Mouse (Mus musculus): ENCODE results near the gene Gm45785. TPM values are rescaled to one million over a fixed set of nuclear protein-coding genes. Genes with fewer than 3 reads are reported as not detected.

Gm45785 gene
- total RNA-seq, 1 experiment from 2014 or later, result 1.8 TPM

DNA sequence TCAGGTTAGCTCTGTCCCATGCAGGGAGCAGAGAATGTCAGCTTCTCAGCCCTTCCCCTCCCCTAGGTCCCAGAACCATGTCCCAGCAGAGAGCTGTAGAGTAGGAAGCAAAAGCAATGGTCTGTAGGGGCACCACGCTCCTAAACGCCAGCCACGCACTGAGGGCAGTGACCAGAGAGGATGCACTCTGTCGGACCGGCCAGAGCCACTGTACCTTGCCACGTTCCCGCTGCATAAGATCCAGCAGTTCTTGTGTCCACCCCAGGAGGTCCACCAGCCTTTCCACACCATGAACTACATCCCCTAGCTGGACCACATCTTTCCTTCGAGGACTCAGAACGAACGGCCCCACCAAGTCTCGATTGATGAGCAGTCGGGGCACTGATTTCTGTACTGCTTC, 8.6 kb upstream of the Gm45785 start:
- no peak for ATAC-seq (replicated peaks in 1 of 2; ENCODE audit: insufficient read depth in 1 of 2, low FRiP score in 2 of 2, low TSS enrichment in 1 of 2, low read depth in 1 of 2, poor library complexity in 2 of 2, severe bottlenecking in 2 of 2)

DNA sequence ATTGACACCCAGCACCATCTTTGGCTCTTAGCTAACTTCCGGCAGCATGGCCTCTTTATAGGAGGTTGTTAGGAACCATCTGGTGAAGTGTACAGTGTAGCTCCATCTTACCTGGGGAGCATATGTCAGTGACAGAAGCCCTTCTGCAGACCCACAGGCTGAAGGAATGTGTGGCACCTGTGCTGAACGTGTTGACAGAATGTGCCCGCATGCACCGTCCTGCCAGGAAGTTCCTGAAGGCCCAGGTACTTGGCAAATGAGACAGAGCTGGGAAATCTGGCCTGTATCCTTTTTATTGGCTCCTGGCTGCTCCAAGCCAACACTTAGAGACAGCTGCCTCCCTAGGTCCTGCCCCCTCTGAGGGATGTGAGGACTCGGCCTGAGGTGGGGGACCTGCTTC, 4.6 kb upstream of the Gm45785 start:
- ATAC-seq (replicated peaks in 1 of 2; ENCODE audit: insufficient read depth in 1 of 2, low FRiP score in 2 of 2, low TSS enrichment in 1 of 2, low read depth in 1 of 2, poor library complexity in 2 of 2, severe bottlenecking in 2 of 2), result no peak

DNA sequence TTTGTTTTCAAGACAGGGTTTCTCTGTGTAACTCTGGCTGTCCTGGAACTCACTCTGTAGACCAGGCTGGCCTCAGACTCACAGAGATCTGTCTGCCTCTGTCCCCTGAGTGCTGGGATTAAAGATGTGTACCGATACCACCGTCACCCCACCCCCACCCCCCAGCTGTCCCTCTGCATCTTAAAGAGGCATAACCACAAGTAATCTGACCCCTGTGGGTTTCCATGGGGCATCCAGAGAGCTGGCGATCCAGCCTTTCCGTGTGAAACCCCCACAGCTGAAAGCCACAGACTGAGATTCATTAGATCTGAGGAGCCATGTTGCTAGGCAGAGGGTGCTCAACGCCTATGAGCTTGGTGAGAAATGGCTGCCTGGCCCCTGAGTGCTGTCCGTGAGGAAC, 3.9 kb upstream of the Gm45785 start:
- no peak for ATAC-seq (replicated peaks in 1 of 2; ENCODE audit: insufficient read depth in 1 of 2, low FRiP score in 2 of 2, low TSS enrichment in 1 of 2, low read depth in 1 of 2, poor library complexity in 2 of 2, severe bottlenecking in 2 of 2)

DNA sequence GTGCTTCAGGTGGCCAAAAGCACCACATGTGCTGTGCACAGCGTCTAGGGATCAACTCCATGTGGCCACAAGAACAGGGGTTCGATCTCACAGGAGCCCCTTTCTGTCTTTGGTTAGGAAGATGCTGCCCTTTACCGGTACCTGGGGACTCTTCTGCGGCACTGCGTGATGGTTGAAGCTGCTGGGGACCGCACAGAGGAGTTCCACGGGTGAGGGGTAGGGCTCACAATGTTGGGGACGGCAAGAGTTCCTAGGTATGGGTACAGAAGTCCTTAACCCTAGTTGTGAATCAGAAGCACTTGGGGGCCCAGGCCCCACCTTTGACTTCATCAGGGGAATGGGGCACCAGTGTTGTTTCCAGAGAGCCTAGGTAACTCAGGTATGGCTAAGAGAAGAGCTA, 2.6 kb upstream of the Gm45785 start:
- no peak for ATAC-seq (replicated peaks in 1 of 2; ENCODE audit: insufficient read depth in 1 of 2, low FRiP score in 2 of 2, low TSS enrichment in 1 of 2, low read depth in 1 of 2, poor library complexity in 2 of 2, severe bottlenecking in 2 of 2)

DNA sequence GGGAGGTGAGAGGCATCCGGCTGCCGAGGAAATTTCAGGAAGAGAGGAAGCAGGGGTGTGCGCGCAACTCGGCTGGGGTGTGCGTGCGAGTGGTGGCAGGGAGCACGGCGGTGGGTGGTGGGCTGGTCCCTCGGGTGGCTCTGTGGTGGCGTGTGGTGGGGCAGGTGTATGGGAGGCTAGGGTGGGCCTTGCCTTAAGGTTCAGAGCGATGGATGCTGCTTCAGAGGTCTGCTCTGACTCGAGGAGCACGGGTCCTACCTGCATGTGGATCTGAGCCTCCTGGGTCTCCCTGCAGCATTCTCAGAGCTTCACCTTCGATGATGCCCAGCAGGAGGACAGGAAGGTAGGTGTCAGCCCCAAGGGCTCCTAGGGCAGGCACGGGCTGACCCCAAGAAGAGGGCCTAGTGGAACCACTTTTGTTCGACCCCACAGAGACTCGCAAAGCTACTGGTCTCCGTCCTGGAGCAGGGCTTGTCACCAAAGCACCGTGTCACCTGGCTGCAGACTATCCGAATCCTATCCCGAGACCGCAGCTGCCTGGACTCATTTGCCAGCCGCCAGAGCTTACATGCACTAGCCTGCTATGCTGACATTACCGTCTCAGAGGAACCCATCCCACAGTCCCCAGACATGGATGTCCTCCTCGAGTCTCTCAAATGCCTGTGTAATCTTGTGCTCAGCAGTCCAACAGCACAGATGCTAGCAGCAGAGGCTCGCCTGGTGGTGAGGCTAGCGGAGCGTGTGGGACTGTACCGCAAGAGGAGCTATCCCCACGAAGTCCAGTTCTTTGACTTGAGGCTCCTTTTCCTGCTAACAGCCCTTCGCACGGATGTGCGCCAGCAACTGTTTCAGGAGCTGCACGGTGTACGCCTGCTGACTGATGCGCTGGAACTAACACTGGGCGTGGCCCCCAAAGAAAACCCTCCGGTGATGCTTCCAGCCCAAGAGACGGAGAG, 1.7 kb upstream of the Gm45785 start, which contains the start of gene Bet1l:
Bet1l (minus strand) TSS at position 28 of the 956 bp plus-strand sequence.
- ATAC-seq (replicated peaks in 1 of 2; ENCODE audit: insufficient read depth in 1 of 2, low FRiP score in 2 of 2, low TSS enrichment in 1 of 2, low read depth in 1 of 2, poor library complexity in 2 of 2, severe bottlenecking in 2 of 2), result peak; percentile 1 to 19; a peak in 1 of 4 replicates

DNA sequence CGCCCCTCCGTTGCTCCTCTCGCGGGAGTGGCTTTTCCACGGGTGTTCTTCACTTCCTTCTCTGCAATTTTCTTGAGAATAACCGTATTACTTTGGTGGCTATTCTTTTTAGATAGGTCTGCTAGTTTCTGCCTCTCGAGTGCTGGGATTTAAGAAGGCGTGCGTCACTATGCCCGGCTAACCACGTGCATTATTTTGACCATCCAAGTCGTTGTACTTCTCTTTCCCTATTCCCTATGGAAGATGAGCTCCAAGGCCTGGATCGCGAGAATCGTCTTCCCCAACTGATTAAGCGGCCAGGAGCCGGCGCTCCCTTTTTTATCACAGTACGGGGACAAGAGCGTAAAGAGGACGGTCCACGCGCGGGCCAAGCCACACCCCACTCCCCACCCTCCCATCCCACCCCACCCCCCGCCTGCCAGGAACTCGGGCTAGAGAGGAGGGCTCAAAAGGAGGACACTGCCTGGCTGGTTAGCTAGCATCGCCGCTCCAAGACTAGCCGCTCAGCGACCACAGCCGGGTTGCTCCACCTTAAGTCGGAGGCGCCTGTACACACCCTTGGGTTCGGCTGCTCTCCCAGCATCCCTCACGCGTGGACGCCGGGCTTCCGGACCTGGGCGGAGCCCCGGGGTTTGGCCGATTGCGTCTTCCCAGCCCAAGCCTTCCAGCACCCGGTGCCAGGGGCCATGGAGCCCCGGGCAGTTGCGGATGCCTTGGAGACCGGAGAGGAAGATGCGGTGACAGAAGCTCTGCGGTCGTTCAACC, 836 bp upstream of the Gm45785 start, which contains the start of gene Ric8a:
Ric8a (plus strand) TSS at position 173 of the 765 bp plus-strand sequence.
- peak; percentile 72 to 75 for ATAC-seq (replicated peaks in 1 of 2; ENCODE audit: insufficient read depth in 1 of 2, low FRiP score in 2 of 2, low TSS enrichment in 1 of 2, low read depth in 1 of 2, poor library complexity in 2 of 2, severe bottlenecking in 2 of 2)

DNA sequence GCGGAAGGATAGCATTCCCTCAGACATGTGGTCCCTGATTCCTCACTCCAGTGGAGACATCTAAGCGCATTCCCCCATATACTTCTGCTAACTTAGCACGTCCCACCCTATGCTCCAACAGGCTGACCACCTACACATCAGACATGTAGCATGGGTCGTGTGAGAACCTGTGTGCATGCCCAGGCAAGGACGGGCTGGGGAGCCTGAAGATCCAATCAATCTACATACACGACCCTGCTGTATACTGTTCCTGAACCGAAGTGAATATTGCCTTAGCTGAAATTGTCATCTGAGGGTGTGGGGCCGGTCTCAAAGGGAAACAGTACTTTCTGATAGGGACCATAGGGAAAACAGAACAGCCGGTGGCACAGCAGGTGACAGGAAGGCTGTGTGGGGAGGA, 950 bp downstream of the Gm45785 start:
- ATAC-seq (replicated peaks in 1 of 2; ENCODE audit: insufficient read depth in 1 of 2, low FRiP score in 2 of 2, low TSS enrichment in 1 of 2, low read depth in 1 of 2, poor library complexity in 2 of 2, severe bottlenecking in 2 of 2), result no peak

DNA sequence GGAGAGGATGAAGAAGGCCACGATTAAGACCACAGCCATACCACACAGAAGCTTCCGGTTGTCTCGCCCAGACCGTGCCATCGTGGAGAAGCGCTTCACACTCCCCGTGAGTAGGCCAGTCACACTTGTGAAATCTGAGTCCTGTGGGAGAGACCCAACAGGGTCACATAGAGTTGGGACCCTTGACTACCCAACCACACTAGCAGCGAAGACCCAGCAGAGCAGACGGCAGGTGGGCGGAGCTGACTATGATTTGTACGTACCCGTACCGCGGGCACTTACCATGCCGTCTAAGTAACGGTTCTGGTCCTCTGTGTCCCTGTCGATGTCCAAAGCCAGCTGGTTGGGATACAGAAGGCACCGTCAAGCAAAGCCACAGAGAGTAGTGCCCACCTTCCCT, 1.6 kb downstream of the Gm45785 start:
- no peak for ATAC-seq (replicated peaks in 1 of 2; ENCODE audit: insufficient read depth in 1 of 2, low FRiP score in 2 of 2, low TSS enrichment in 1 of 2, low read depth in 1 of 2, poor library complexity in 2 of 2, severe bottlenecking in 2 of 2)

DNA sequence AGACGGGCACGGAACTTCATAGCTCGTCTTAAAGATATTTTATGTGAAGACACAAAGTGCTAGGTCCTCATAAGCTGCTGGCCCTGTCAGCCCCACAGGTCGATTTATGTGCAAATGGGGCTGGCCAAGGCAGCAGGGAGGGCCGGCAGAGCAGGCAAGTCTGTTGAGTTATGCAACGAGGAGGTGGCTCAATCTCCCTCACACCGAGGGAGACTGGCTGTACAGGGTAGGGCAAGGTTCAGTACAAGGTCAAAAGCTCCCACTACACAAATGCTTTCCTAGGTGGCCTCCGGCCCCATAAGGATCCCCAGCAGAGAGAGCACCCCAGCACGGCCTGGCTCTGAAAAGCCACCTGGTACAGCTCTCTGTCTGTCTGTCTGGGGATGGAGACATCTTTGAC, 2.7 kb downstream of the Gm45785 start:
- ATAC-seq (replicated peaks in 1 of 2; ENCODE audit: insufficient read depth in 1 of 2, low FRiP score in 2 of 2, low TSS enrichment in 1 of 2, low read depth in 1 of 2, poor library complexity in 2 of 2, severe bottlenecking in 2 of 2), result no peak

DNA sequence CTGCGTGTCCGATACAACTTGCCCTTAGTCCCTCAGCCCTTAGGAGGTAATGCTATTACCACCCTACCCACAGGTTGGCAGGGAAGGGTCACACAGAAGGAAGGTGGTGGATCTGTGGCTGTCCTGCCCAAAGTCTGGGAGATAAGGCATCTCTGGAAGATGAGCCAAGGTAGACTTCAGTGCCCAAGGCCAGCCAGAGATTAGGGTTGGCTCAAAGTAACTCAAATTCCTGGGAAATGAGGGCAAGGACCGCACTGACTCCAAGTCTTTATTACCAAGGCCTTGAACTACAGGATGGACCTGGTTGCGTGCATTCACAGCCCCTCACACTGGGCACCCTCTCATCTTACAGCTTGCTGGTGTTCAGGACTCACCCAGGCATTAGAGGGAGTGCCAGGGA, 4.2 kb downstream of the Gm45785 start:
- ATAC-seq (replicated peaks in 1 of 2; ENCODE audit: insufficient read depth in 1 of 2, low FRiP score in 2 of 2, low TSS enrichment in 1 of 2, low read depth in 1 of 2, poor library complexity in 2 of 2, severe bottlenecking in 2 of 2), result no peak

DNA sequence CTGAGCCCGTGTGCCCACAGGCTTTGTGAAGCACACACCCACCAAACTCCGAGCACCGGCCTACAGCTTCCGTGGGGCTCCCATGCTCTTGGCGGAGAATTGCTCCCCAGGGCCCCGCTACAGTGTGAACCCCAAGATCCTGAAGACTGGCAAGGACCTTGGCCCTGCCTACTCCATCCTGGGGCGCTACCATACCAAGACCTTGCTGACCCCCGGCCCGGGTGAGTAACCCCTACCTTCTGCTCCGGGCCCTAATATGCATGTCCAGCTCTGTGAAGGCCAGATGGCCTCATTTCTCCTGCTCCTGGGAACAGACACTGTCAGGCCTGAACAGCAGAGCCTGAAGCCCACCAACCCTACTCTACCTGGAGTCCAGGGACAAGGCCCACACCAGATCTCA, 7.5 kb downstream of the Gm45785 start:
- ATAC-seq (replicated peaks in 1 of 2; ENCODE audit: insufficient read depth in 1 of 2, low FRiP score in 2 of 2, low TSS enrichment in 1 of 2, low read depth in 1 of 2, poor library complexity in 2 of 2, severe bottlenecking in 2 of 2), result no peak

DNA sequence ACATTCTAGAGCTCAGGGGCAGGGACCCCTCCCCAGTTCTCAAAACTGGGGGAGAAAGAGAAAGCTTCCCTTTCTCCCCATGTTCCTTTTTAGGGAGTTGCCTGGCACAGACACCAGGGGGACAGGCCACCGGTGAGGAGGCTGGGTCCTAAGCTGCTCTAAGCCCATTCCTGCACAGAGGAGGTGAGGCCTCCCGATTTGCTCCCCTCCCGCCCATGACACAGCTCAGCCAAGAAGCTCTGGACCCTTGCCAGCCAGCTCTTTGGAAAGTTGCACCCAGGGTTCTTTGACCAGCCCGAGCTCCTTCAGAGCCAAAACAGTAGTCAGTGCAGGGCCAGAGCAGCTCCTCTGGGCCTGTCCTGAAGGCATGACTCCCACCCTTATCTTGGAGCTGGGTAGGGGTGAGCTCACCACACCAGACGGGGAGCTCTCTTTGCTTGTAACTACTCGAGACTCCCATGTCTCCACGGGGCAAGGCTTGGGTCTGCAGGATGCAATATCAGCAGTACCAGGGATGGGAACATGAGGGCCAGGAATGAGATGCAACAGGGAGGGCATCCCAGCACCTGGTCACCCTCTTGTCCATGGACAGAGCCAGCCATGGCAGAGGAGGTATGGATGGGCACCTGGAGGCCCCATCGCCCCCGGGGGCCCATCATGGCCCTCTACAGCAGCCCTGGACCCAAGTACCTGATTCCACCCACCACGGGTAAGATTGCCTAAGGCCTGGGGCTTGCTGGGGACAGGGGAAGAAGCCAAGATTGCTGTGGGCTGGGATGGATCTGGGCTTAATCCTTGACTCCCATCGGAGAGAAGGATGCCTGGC, 8.2 kb downstream of the Gm45785 start, which contains the start of gene Odf3:
Odf3 (plus strand) TSS at position 51 of the 826 bp plus-strand sequence.
- no peak for ATAC-seq (replicated peaks in 1 of 2; ENCODE audit: insufficient read depth in 1 of 2, low FRiP score in 2 of 2, low TSS enrichment in 1 of 2, low read depth in 1 of 2, poor library complexity in 2 of 2, severe bottlenecking in 2 of 2)

DNA sequence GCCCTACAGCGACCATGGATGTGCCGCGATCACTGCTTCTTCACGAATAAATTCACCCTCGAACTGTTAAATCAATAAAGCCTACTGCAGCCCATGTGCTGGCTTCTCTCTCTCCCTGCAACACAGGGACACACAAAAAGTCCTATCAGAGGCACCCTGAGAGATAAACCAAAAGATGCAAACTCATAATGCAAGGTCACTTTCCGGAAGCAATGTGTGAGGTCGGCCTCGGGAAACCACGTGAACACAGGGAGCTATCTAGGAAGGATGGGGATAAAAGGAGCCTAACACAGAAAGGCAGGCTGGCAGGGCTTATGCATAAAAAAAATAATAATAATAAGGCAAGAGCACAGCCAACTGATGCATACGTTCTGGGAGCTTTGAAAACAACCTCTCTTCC, 9.5 kb downstream of the Gm45785 start:
- no peak for ATAC-seq (replicated peaks in 1 of 2; ENCODE audit: insufficient read depth in 1 of 2, low FRiP score in 2 of 2, low TSS enrichment in 1 of 2, low read depth in 1 of 2, poor library complexity in 2 of 2, severe bottlenecking in 2 of 2)

DNA sequence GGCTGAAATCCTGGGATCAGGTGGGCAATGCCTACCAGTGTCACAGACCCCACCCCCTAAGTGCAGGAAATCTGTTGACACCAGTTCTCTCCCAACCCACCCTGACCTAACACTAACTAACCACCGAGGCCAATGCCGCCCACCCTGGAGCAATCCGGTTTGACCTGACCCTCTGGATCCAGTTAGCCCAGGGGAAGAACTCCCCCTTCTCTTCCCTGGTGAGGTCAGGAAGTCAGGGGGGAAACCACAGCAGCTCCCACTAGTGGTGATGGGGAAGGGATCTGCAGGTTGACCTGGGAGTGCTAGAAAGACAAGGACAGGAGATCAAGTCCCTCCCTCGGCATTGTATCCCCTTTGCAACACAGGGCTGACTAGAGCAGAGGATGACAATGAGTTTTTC, 10.4 kb downstream of the Gm45785 start:
- ATAC-seq (replicated peaks in 1 of 2; ENCODE audit: insufficient read depth in 1 of 2, low FRiP score in 2 of 2, low TSS enrichment in 1 of 2, low read depth in 1 of 2, poor library complexity in 2 of 2, severe bottlenecking in 2 of 2), result no peak

DNA sequence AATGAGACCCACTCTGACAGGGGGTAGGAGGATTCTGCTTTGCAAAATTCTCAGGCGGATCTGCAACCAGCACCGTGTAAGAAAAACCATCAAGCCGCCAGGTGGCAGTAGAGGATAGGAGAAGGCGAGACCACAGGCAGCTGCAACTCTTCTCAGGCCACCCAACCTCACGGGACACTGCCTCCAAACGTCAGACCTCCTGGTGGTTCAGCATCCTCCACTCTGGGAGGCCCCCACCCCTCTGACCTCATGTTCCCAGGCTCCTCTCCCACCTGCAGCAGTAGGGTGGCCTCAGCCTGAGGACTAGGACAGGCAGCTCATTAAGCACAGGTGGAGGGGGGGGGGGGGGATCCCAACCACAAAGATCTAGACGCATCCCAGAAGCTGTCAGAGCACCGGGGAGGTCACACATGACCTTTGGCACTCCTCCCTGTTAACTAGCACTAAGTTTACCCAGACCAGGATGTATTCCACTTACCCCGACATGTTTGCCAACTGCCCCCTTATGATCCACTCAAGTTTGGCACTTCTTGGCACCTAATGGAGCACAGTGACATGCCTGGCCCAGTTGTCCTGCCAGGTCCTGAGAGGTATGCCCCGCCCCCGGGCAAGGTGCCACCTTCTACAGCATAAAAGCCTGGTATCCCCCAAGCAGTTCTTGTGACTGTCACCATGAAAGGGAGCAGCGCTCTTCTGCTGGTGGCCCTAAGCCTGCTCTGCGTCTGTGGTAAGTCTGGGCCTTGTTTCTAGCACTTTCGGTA, 11.0 kb downstream of the Gm45785 start, which contains the start of gene Scgb1c1:
Scgb1c1 (plus strand) TSS at position 643 of the 761 bp plus-strand sequence.
- ATAC-seq (replicated peaks in 1 of 2; ENCODE audit: insufficient read depth in 1 of 2, low FRiP score in 2 of 2, low TSS enrichment in 1 of 2, low read depth in 1 of 2, poor library complexity in 2 of 2, severe bottlenecking in 2 of 2), result peak; percentile 87 to 90

DNA sequence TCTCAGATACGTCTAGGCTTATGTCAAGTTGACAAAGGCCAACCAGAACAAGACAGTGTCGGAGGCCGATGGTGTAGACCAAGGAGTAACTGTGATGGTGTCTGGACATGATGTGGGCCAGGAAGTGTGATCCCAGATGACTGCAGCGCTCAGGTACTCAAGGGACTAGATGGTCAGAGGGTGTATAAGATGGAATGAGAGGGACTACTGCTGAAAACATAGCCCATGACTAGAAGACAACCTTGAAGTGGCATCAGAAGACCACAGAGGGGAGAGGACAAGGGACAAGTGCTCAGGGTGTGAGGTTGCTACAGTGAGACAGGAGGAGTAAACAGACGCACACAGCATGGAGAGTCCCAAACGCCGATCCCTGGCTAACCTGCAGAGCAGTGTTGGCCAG, 12.3 kb downstream of the Gm45785 start:
- ATAC-seq (replicated peaks in 1 of 2; ENCODE audit: insufficient read depth in 1 of 2, low FRiP score in 2 of 2, low TSS enrichment in 1 of 2, low read depth in 1 of 2, poor library complexity in 2 of 2, severe bottlenecking in 2 of 2), result no peak
